Mouse (Mus musculus): ENCODE measurements around the gene Prss1. TPM values are rescaled to one million over a fixed set of nuclear protein-coding genes. Genes with fewer than 3 reads are reported as not detected.
"Not testable (repeated sequence)": the region's sequence is repeated elsewhere in the genome, so short reads cannot be mapped to it uniquely, and the experiment has no call there.

Prss1 gene
- not detected in 2 replicates for polyA plus RNA-seq (2016; fragmentation: Nextera tagmentation; extraction: Ambion mirVana)

- H3K36me3 ChIP-seq; H3K27me3 ChIP-seq; H3K4me1 ChIP-seq; ATAC-seq (ENCODE audit: low FRiP score); H3K27ac ChIP-seq; H3K4me2 ChIP-seq (replicated peaks); H3K9me3 ChIP-seq (replicated peaks); H3K4me3 ChIP-seq; H3K9ac ChIP-seq: not testable (repeated sequence)
These were observed at the start of gene Prss1 for GRCm38 (mm10) chr6:41458632-41459031. Gene Prss1, plus strand, starts transcription at chr6:41458932.

GRCm38 (mm10) chr6:41442261-41442660 is 16.5 kb upstream of the Prss1 start:
- H3K4me3 ChIP-seq; H3K4me1 ChIP-seq; H3K9me3 ChIP-seq (replicated peaks); H3K4me2 ChIP-seq (replicated peaks); H3K27ac ChIP-seq; H3K36me3 ChIP-seq; H3K27me3 ChIP-seq; H3K9ac ChIP-seq; ATAC-seq (ENCODE audit: low FRiP score): not testable (repeated sequence)
- WGBS, result 100% methylated on average over 2 of the region's 2 CpGs

- not testable (repeated sequence) for H3K4me2 ChIP-seq (replicated peaks); ATAC-seq (ENCODE audit: low FRiP score); H3K9ac ChIP-seq; H3K4me3 ChIP-seq; H3K36me3 ChIP-seq; H3K4me1 ChIP-seq; H3K27me3 ChIP-seq; H3K27ac ChIP-seq; H3K9me3 ChIP-seq (replicated peaks)
These were observed 12.7 kb upstream of the Prss1 start, which contains the start of gene Gm10334 for GRCm38 (mm10) chr6:41446045-41446444. Gene Gm10334, minus strand, starts transcription at chr6:41446145.

GRCm38 (mm10) chr6:41499374-41499773 is 40.6 kb downstream of the Prss1 start:
- Histone ChIP-seq H3K4me3 (no peak overlapping the region), H3K36me3 (no peaks in the 10 kb centered on the region), H3K4me2 (replicated peaks) (no peak overlapping the region), H3K9ac (no peak overlapping the region), H3K9me3 (replicated peaks) (no peaks in the 10 kb centered on the region), H3K4me1 (no peaks in the 10 kb centered on the region), H3K27ac (no peak overlapping the region), H3K27me3 (no peaks in the 10 kb centered on the region)
- ATAC-seq (ENCODE audit: low FRiP score), result no peak
- WGBS, result 90% methylated on average over 3 of the region's 3 CpGs

GRCm38 (mm10) chr6:41504915-41505314 is 46.2 kb downstream of the Prss1 start:
- H3K27me3 ChIP-seq, result no peaks in the 10 kb centered on the region
- no peak overlapping the region for H3K9ac ChIP-seq
- H3K4me3 ChIP-seq, result no peak overlapping the region
- H3K27ac ChIP-seq, result no peak overlapping the region
- H3K4me1 ChIP-seq, result no peaks in the 10 kb centered on the region
- ATAC-seq (ENCODE audit: low FRiP score), result no peak
- 87% methylated on average over 2 of the region's 2 CpGs for WGBS
- H3K36me3 ChIP-seq, result no peaks in the 10 kb centered on the region
- H3K9me3 ChIP-seq (replicated peaks), result no peaks in the 10 kb centered on the region
- H3K4me2 ChIP-seq (replicated peaks), result no peak overlapping the region

GRCm38 (mm10) chr6:41505323-41505722 is 46.6 kb downstream of the Prss1 start:
- no peaks in the 10 kb centered on the region for H3K9me3 ChIP-seq (replicated peaks)
- no peaks in the 10 kb centered on the region for H3K36me3 ChIP-seq

More at GRCm38 (mm10) chr6:41505323-41505722, 46.6 kb downstream of the Prss1 start:
- Histone ChIP-seq H3K27ac (no peak overlapping the region), H3K9ac (no peak overlapping the region), H3K4me3 (no peak overlapping the region), H3K4me1 (no peaks in the 10 kb centered on the region), H3K4me2 (replicated peaks) (no peak overlapping the region), H3K27me3 (no peaks in the 10 kb centered on the region)
- WGBS, result 83% methylated on average over 6 of the region's 6 CpGs
- no peak for ATAC-seq (ENCODE audit: low FRiP score)

Other genes with a start within 250 kb of the Prss1 start
- not detected in 2 replicates for gene Try4, start 156.7 kb upstream of the Prss1 start, polyA plus RNA-seq (2016; fragmentation: Nextera tagmentation; extraction: Ambion mirVana)
- not detected in 2 replicates for gene Try5, start 142.1 kb upstream of the Prss1 start, polyA plus RNA-seq (2016; fragmentation: Nextera tagmentation; extraction: Ambion mirVana)
- gene Try10, start 104.8 kb upstream of the Prss1 start, polyA plus RNA-seq (2016; fragmentation: Nextera tagmentation; extraction: Ambion mirVana), result not detected in 2 replicates
- not detected in 2 replicates for gene Prss3, start 81.3 kb upstream of the Prss1 start, polyA plus RNA-seq (2016; fragmentation: Nextera tagmentation; extraction: Ambion mirVana)
- not detected in 2 replicates for gene Gm5771, start 66.6 kb upstream of the Prss1 start, polyA plus RNA-seq (2016; fragmentation: Nextera tagmentation; extraction: Ambion mirVana)
- gene Gm10334, start 12.8 kb upstream of the Prss1 start, polyA plus RNA-seq (2016; fragmentation: Nextera tagmentation; extraction: Ambion mirVana), result 0.83 TPM in 1 of 2 replicates, not detected in the other
- gene Prss2, start 62.9 kb downstream of the Prss1 start, polyA plus RNA-seq (2016; fragmentation: Nextera tagmentation; extraction: Ambion mirVana), result not detected in 2 replicates
- 25.8 and 28.1 TPM in 2 replicates for gene Ephb6, start 146.6 kb downstream of the Prss1 start, polyA plus RNA-seq (2016; fragmentation: Nextera tagmentation; extraction: Ambion mirVana)
- 0.62 and 1.1 TPM in 2 replicates for gene Trpv6, start 177.5 kb downstream of the Prss1 start, polyA plus RNA-seq (2016; fragmentation: Nextera tagmentation; extraction: Ambion mirVana)
- gene Trpv5, start 221.8 kb downstream of the Prss1 start, polyA plus RNA-seq (2016; fragmentation: Nextera tagmentation; extraction: Ambion mirVana), result not detected in 2 replicates
- not detected in 2 replicates for gene Llcfc1, start 225.5 kb downstream of the Prss1 start, polyA plus RNA-seq (2016; fragmentation: Nextera tagmentation; extraction: Ambion mirVana)
- gene Kel, start 245.4 kb downstream of the Prss1 start, polyA plus RNA-seq (2016; fragmentation: Nextera tagmentation; extraction: Ambion mirVana), result 9.0 and 9.7 TPM in 2 replicates

All from hindbrain, embryonic 12.5 days (tissue).